Mouse (Mus musculus): ENCODE measurements at regions not wholly inside any gene's neighbourhood (a gene's known extent, or its start where the extent isn't known, plus 50 kb on each side); places are given as distances from the start of the nearest gene placed in this dataset.

- in situ Hi-C loops (cut with MboI, MseI), result no loop called here
Measured at GRCm38 (mm10) chr3:132007356-132007755, 77.7 kb upstream of the Dkk2 start.

- in situ Hi-C loops (cut with MboI, MseI), result no loop called here
Measured at GRCm38 (mm10) chr3:132015205-132015604, 69.9 kb upstream of the Dkk2 start.

DNA sequence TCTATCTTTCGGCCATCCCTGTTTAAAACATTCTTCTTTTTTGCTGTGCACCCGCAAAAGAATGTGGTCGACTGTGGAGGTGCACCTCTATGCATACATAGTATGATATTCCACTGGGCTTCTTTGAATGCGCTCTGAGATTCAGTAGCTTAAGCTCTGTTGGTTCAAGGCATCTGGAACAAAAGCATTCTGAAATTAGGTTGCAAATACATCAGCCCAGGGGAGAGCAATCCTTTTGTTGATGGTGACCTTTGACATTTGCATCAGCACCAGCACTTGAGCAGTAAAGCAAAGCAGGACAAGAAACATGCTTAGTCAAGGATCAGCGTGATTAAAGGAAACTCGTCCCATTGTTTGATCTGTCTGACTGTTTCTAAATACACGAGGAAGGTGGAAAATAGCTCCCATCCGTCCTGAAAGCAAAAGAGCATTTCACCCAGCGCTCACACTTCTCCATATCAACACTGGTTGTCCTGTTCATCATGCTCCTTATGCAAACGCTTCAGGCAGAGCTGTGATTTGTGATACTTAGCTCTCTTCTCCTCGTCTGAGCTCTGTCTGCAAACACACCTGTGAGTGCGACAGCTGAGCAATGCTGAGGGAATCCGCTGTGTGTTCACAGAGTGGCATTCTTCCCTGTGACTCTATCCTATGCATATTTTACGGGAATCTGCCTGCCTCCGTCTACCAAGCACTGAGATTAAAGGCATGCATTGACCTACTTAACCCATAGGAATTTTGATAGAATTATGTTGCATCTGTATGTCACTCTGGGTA, 67.4 kb upstream of the Dkk2 start:
- in situ Hi-C loops (cut with MboI, MseI), result no loop called here

GRCm38 (mm10) chr3:132018505-132018904, 66.6 kb upstream of the Dkk2 start:
- in situ Hi-C loops (cut with MboI, MseI), result no loop called here

GRCm38 (mm10) chr3:132022032-132022431, 63.1 kb upstream of the Dkk2 start:
- in situ Hi-C loops (cut with MboI, MseI), result no loop called here

DNA sequence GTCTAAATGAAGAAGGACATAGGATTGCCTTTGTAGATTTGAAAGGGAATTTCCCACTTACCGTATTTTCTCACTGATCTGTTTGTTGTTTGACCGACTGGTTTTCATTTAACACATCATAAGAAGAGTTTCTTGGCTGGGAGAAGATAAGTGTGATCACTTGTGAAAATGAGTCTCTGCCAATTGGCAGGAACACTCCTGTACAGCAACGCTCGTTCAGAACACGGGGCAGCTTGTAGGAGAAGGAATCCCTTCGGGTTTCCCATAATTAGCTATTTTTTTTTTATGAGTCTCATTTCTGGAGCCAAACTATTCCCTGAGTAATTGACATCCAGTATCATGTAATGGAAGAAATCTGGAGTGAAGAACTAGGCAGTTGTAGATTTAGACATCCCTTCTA, 61.8 kb upstream of the Dkk2 start:
- in situ Hi-C loops (cut with MboI, MseI), result no loop called here

- in situ Hi-C loops (cut with MboI, MseI), result no loop called here
Measured at GRCm38 (mm10) chr3:132029112-132029511, 56.0 kb upstream of the Dkk2 start.

DNA sequence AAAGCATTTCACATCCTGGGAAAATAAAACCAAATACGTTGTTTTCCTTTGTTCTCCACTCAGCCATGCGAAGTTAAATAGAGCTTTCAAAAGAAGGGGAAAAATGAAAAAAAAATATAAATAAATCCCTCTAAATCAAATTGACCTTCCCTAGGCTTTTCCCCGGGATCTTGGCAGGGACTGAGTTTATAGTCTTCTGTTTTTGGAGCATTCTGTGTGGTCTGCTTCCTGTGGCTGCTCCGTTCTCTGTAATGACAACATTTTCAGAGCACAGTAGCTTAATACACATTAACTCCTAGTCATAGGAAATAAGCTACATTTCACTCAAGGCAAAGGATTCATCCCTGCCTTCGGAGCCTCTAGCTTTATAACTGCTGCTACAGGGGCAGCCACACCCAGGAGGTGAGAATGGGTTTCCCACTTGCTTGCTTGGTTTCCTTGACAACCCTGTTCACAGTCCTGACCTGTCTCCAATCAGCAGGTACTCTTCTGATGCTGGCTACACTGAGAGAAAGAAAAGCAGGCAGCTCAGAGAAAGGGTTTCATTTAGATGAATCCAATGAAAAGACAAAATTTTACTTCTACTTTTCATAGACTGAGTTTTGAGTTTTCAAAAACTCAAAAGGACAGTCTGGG, 51.9 kb upstream of the Dkk2 start:
- in situ Hi-C loops (cut with MboI, MseI), result no loop called here

DNA sequence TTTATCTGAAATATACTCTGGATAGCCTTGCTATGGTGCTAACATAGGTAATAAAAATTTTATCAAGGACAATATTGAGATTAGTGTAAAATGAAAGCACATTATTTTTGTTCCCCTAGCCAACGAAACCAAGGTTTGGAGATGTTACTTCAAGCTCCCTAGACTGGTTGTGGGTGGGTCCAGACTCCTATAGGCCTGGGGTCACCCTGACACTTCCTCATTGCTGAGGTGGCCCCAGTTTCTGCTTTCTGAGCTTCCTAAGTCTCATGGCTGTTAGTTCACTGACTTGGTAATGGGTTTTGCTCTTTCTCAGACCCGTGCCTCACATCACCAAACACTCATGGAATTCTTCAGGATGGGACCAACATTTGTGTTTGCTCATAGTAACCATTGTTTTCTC, 49.9 kb upstream of the Dkk2 start:
- in situ Hi-C loops (cut with MboI, MseI), result no loop called here
